In the genomic region with DNA sequence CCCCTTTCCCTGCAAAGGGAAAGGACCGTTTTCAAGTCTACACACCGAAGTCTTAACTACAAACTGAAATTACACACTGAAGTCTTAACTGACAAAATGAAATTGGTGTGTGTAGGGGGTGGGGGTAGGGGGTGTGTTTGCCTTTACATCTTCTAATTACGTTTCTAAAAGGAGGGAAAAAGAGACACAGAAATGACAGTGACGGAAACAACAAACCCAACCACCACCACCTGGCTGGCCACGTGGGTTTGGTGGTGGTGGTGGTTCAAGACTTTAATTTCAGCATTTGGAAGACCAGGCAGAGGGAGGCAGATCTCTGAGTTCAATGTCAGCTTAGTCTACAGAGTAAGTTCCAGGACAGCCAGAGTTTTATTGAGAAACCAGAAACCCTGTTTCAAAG, we compare ENCODE assay signal across 8 mouse cellular contexts. TPM values are rescaled to one million over a fixed set of nuclear protein-coding genes. Genes with fewer than 3 reads are reported as not detected.
A peak's percentile ranks its signal among the peaks of the same experiment; 100 is the strongest.
DNase-seq lines count a peak whose midpoint lies in the region; ATAC-seq and TF ChIP-seq lines count a peak whose summit lies in the region.

No protein-coding gene starts in this region.

- peak overlapping the region; percentile 99 for H3K4me3 ChIP-seq in kidney, postnatal 0 days (replicated peaks; ENCODE audit: low read depth, low read length)
- H3K4me3 ChIP-seq in cortical plate, adult 2 months (ENCODE audit: insufficient read depth, low read length) = peak overlapping the region; percentile 66
- peak overlapping the region; percentile 93 for H3K4me3 ChIP-seq in hindbrain, embryonic 16.5 days (ENCODE audit: low read length)
- H3K4me3 ChIP-seq in midbrain, embryonic 15.5 days = peak overlapping the region; percentile 98

- peak overlapping the region; percentile 84; the same call in 1 of the 2 replicates for H3K9ac ChIP-seq in kidney, postnatal 0 days (ENCODE audit: low read depth, low read length)
- peak overlapping the region; percentile 88 for H3K9ac ChIP-seq in hindbrain, embryonic 16.5 days (ENCODE audit: low read depth, low read length)
- H3K9ac ChIP-seq in midbrain, embryonic 15.5 days = peak overlapping the region; percentile 89

- no peak for ATAC-seq in kidney, postnatal 0 days (replicated peaks; ENCODE audit: low FRiP score, low read depth)
- ATAC-seq in hindbrain, embryonic 16.5 days = peak; percentile 13; the same call in 1 of the 2 replicates
- peak; percentile 38 for ATAC-seq in midbrain, embryonic 15.5 days (replicated peaks)

- WGBS in kidney, postnatal 0 days = under 1% methylated on average over 5 of the region's 5 CpGs
- 4% methylated on average over 5 of the region's 5 CpGs for WGBS in hindbrain, embryonic 16.5 days
- 2% methylated on average over 5 of the region's 5 CpGs for WGBS in midbrain, embryonic 15.5 days

- peak overlapping the region; percentile 89 for H3K4me2 ChIP-seq in kidney, postnatal 0 days (ENCODE audit: low read length)
- H3K4me2 ChIP-seq in hindbrain, embryonic 16.5 days (ENCODE audit: low read length) = peak overlapping the region; percentile 58
- peak overlapping the region; percentile 72 for H3K4me2 ChIP-seq in midbrain, embryonic 15.5 days

- no peak for TF ChIP-seq CTCF in kidney, postnatal 0 days (IDR thresholded peaks at IDR 0.05; ENCODE audit: low read depth)
- TF ChIP-seq CTCF in cortical plate, adult 2 months (IDR thresholded peaks at IDR 0.05; ENCODE audit: extremely low read depth, insufficient read depth, low read length) = no peak

- H3K27ac ChIP-seq in kidney, postnatal 0 days = no peak overlapping the region
- no peak overlapping the region for H3K27ac ChIP-seq in cortical plate, adult 2 months (ENCODE audit: insufficient read depth, low read length)
- H3K27ac ChIP-seq in hindbrain, embryonic 16.5 days (ENCODE audit: low read depth, low read length) = no peak overlapping the region
- H3K27ac ChIP-seq in midbrain, embryonic 15.5 days = no peak overlapping the region

- no peaks in the 10 kb centered on the region for H3K27me3 ChIP-seq in kidney, postnatal 0 days (ENCODE audit: insufficient read depth, low read length)
- H3K27me3 ChIP-seq in hindbrain, embryonic 16.5 days (replicated peaks; ENCODE audit: control insufficient read depth, insufficient read depth, low read length) = no peaks in the 10 kb centered on the region
- no peaks in the 10 kb centered on the region for H3K27me3 ChIP-seq in midbrain, embryonic 15.5 days (replicated peaks)

- no peak for TF ChIP-seq POLR2A in cortical plate, adult 2 months (IDR thresholded peaks at IDR 0.05; ENCODE audit: extremely low read depth, insufficient read depth, low read length)

- DNase-seq in kidney, postnatal 0 days (ENCODE audit: low spot score) = no peak
- no peak for DNase-seq in kidney, postnatal 4 days
- DNase-seq in gastrocnemius, postnatal 10 days = no peak
- no peak for DNase-seq in layer of hippocampus, postnatal 10 days (ENCODE audit: low spot score in 2 of 2)
- DNase-seq in thymus, postnatal 36 days = no peak

- H3K9me3 ChIP-seq in kidney, postnatal 0 days (replicated peaks; ENCODE audit: low read length) = no peaks in the 10 kb centered on the region
- H3K9me3 ChIP-seq in hindbrain, embryonic 16.5 days (ENCODE audit: control insufficient read depth, low read length) = no peaks in the 10 kb centered on the region
- H3K9me3 ChIP-seq in midbrain, embryonic 15.5 days = no peaks in the 10 kb centered on the region

- H3K4me1 ChIP-seq in kidney, postnatal 0 days (replicated peaks; ENCODE audit: insufficient read depth, low read length) = 0 out of 2 replicates have a peak, but pooled peaks cover 4% of the 10 kb centered on the region
- no peaks in the 10 kb centered on the region for H3K4me1 ChIP-seq in cortical plate, adult 2 months (ENCODE audit: control insufficient read depth, insufficient read depth, low read length)
- peaks cover 9% of the 10 kb centered on the region for H3K4me1 ChIP-seq in hindbrain, embryonic 16.5 days (ENCODE audit: control insufficient read depth, insufficient read depth, low read depth, low read length)
- peaks cover 12% of the 10 kb centered on the region for H3K4me1 ChIP-seq in midbrain, embryonic 15.5 days

- no peaks in the 10 kb centered on the region for H3K36me3 ChIP-seq in kidney, postnatal 0 days (ENCODE audit: insufficient read depth, low read length)
- peaks cover 6% of the 10 kb centered on the region for H3K36me3 ChIP-seq in hindbrain, embryonic 16.5 days (ENCODE audit: control insufficient read depth, insufficient read depth, low read length)
- 0 out of 2 replicates have a peak, but pooled peaks cover 4% of the 10 kb centered on the region for H3K36me3 ChIP-seq in midbrain, embryonic 15.5 days (replicated peaks)

RNA-seq across cellular contexts. Expression of a gene that starts 0.4 kb away (rescaled TPM):
- 79.0 and 92.1 TPM in 2 replicates for polyA plus RNA-seq in kidney, postnatal 0 days (2015; fragmentation: Nextera tagmentation; extraction: Ambion mirVana)
- 226 and 228 TPM in 2 replicates for polyA plus RNA-seq in cortical plate, adult 2 months (2012; rRNA removed)
- polyA plus RNA-seq in hindbrain, embryonic 16.5 days (2015; fragmentation: Nextera tagmentation; extraction: Ambion mirVana) = 190 and 191 TPM in 2 replicates
- 164 and 175 TPM in 2 replicates for polyA plus RNA-seq in midbrain, embryonic 15.5 days (2015; fragmentation: Nextera tagmentation; extraction: Ambion mirVana)
- total RNA-seq in gastrocnemius, postnatal 10 days (2021) = 10 to 100 TPM; 29.8 to 36.0 TPM
- 100 to 1,000 TPM; 136 to 145 TPM for total RNA-seq in layer of hippocampus, postnatal 10 days (2021)
